Mouse (Mus musculus) embryonic facial prominence, embryonic 15.5 days (tissue): ENCODE data around the gene Cox7b. TPM values are rescaled to one million over a fixed set of nuclear protein-coding genes. Genes with fewer than 3 reads are reported as not detected.
A peak's percentile ranks its signal among the peaks of the same experiment; 100 is the strongest.
"Not testable (repeated sequence)": the region's sequence is repeated elsewhere in the genome, so short reads cannot be mapped to it uniquely, and the experiment has no call there.

Experiments
- ATAC-seq: fragments of 200-750 bp; cut with Nextera tagmentation; 2 replicates; pipeline ENCODE4 v1.8.0; 2017; ENCODE audit warnings: low read depth, moderate TSS enrichment; ENCODE audit not compliant: insufficient number of reproducible peaks, low FRiP score, low TSS enrichment
- H3K27ac ChIP-seq: fragments of 300-500 bp; sonication (generic); replicated peaks from 2 replicates; pipeline ENCODE4 v1.5.1; 2015; ENCODE audit warnings: mild to moderate bottlenecking, inconsistent platforms
- H3K27me3 ChIP-seq: fragments of 300-500 bp; sonication (generic); 2 replicates; pipeline ENCODE4 v1.6.1; 2015; ENCODE audit warnings: inconsistent platforms
- H3K36me3 ChIP-seq: fragments of 300-500 bp; sonication (generic); 2 replicates; pipeline ENCODE4 v1.6.1; 2015; ENCODE audit warnings: mild to moderate bottlenecking, inconsistent platforms
- H3K4me1 ChIP-seq: fragments of 300-500 bp; sonication (generic); 2 replicates; pipeline ENCODE4 v1.6.1; 2015; ENCODE audit warnings: inconsistent platforms
- H3K4me2 ChIP-seq: fragments of 300-500 bp; sonication (generic); replicated peaks from 2 replicates; pipeline ENCODE4 v1.6.1; 2015; ENCODE audit warnings: mild to moderate bottlenecking, inconsistent platforms
- H3K4me3 ChIP-seq: fragments of 300-500 bp; sonication (generic); replicated peaks from 2 replicates; pipeline ENCODE4 v1.5.1; 2015; ENCODE audit warnings: mild to moderate bottlenecking, inconsistent platforms
- H3K9ac ChIP-seq: fragments of 300-500 bp; sonication (generic); 2 replicates; pipeline ENCODE4 v1.6.1; 2015; ENCODE audit warnings: inconsistent platforms
- H3K9me3 ChIP-seq: fragments of 300-500 bp; sonication (generic); replicated peaks from 2 replicates; pipeline ENCODE4 v1.6.1; 2016; ENCODE audit warnings: inconsistent platforms
- WGBS: fragments of 180-500 bp; shearing (Covaris S2); methylation state at CpG from one replicate; pipeline ENCODE4 v1.1.7; 2015; 5-methylcytosine and 5-hydroxymethylcytosine counted together
- polyA plus RNA-seq: library from polyadenylated mRNA; unstranded; fragments of >200 nt; fragmentation: Nextera tagmentation; extraction: Ambion mirVana; gene quantifications from 2 replicates; pipeline ENCODE4 v1.2.1, GENCODE M21; 2015

Gene Cox7b
- 330 and 354 TPM in 2 replicates for polyA plus RNA-seq

DNA sequence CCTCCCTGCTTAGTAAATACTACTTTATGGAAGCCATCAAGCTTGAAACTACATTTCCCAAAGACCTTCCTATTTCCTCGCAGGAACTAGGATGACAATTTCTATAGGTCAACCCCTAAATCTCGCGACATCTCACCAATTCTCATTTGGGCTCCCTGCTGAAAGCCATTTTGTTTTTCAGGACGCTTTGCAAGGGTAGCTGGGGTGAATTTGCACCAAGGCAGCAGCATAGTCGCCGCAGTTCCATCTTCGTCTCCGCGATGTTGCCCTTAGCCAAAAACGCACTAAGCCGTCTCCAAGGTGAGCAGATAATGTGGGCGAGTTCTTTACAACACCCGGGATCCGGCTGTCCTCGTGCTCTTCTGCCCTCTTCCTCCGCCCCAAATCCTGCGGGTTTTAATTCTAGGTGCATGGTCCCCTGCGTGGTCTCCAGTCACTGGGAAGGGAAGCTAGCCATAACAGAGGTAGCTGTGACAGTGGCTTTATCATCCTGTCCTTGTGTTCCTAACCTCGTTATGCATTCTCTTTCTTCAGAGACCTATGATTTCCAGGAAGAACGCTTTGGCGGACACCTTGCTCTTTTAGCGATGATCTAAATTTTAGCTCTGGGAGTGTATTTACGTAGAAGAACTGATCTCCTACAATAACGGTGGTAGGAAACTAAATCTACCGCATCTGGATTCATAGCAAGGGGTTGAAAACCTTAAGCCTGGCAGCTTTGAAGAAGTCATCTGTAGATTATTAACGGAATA lies at the start of gene Cox7b:
Gene Cox7b (plus strand): TSS at position 130 of the 752 bp plus-strand sequence.
- Histone ChIP-seq H3K4me1 (0 out of 2 replicates have a peak, but pooled peaks cover 3% of the 10 kb centered on the region), H3K9me3 (no peaks in the 10 kb centered on the region), H3K27me3 (no peaks in the 10 kb centered on the region), H3K4me3 (peak within 1 kb of the TSS; percentile 60), H3K27ac (peak within 1 kb of the TSS; percentile 91), H3K36me3 (0 out of 2 replicates have a peak, but pooled peaks cover 2% of the 10 kb centered on the region), H3K9ac (peak within 1 kb of the TSS; percentile 37), H3K4me2 (peak within 1 kb of the TSS; percentile 35)
- no peak for ATAC-seq
- 16% methylated on average over 26 of the region's 26 CpGs for WGBS

- Histone ChIP-seq H3K9ac (no peak overlapping the region), H3K36me3 (no peaks in the 10 kb centered on the region), H3K4me1 (no peaks in the 10 kb centered on the region), H3K4me3 (no peak overlapping the region), H3K27ac (no peak overlapping the region), H3K27me3 (no peaks in the 10 kb centered on the region), H3K9me3 (no peaks in the 10 kb centered on the region), H3K4me2 (no peak overlapping the region)
- no peak for ATAC-seq
- 84% methylated on average over 1 of the region's 1 CpGs for WGBS
Measured at GRCm38 (mm10) chrX:106001605-106002004, 13.9 kb upstream of the Cox7b start.

- H3K9ac ChIP-seq = peak overlapping the region; percentile 35
- no peak for ATAC-seq
- WGBS = 9% methylated on average over 3 of the region's 3 CpGs
- no peaks in the 10 kb centered on the region for H3K9me3 ChIP-seq
- no peaks in the 10 kb centered on the region for H3K27me3 ChIP-seq
- peaks cover 5% of the 10 kb centered on the region for H3K4me1 ChIP-seq
- no peaks in the 10 kb centered on the region for H3K36me3 ChIP-seq
- H3K4me2 ChIP-seq = peak overlapping the region; percentile 40
- H3K4me3 ChIP-seq = peak overlapping the region; percentile 62
- no peak overlapping the region for H3K27ac ChIP-seq
Measured at GRCm38 (mm10) chrX:106010762-106011161, 4.7 kb upstream of the Cox7b start.

DNA sequence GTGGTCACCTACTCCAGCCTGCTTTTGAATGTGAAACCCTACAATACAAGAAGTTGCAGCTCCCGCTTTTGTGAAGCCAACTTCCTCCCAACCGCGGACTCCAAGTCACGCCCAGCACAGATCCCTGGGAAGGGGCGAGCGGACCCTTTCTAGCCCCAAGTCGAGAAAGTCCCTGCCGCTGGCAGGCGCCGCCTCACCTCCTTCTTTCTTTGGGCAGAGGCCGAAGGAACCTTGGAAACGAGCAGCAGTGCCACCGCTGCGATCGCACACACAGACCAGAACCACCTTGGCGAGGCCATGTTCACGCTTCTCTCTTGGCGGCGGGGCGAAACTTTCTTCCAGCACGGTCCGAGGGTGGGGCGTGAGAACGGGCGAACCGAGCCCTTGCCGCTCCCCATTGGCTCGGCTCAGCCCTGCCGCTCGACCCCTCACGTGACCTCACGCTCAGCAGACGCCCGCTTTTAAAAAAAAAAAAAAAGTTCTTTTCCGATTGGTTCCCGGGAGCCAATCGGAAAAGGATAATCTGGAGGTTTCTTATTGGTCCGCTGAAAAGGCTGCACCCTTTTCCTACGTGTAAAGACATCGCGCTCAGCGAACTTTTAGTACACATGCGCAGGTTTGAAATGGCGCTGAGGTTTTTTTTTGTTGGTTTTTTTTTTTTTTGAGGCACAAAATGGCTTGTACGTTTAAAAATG lies 3.9 kb upstream of the Cox7b start, which contains the start of gene Magt1:
Gene Magt1 (minus strand): TSS at position 442 of the 695 bp plus-strand sequence.
- peak within 1 kb of the TSS; percentile 35 for H3K9ac ChIP-seq
- peak within 1 kb of the TSS; percentile 93 for H3K27ac ChIP-seq
- peaks cover 5% of the 10 kb centered on the region for H3K4me1 ChIP-seq
- peak within 1 kb of the TSS; percentile 62 for H3K4me3 ChIP-seq
- no peaks in the 10 kb centered on the region for H3K27me3 ChIP-seq
- ATAC-seq = peak; percentile 98
- no peaks in the 10 kb centered on the region for H3K36me3 ChIP-seq
- 18% methylated on average over 45 of the region's 45 CpGs for WGBS
- H3K9me3 ChIP-seq = no peaks in the 10 kb centered on the region
- H3K4me2 ChIP-seq = peak within 1 kb of the TSS; percentile 45

GRCm38 (mm10) chrX:106012559-106012958 lies 2.9 kb upstream of the Cox7b start:
- H3K4me3 ChIP-seq = peak overlapping the region; percentile 29; the same call in 1 of the 2 replicates
- no peaks in the 10 kb centered on the region for H3K36me3 ChIP-seq
- H3K27ac ChIP-seq = peak overlapping the region; percentile 83
- H3K4me2 ChIP-seq = peak overlapping the region; percentile 45
- no peak for ATAC-seq
- H3K9ac ChIP-seq = no peak overlapping the region
- H3K9me3 ChIP-seq = no peaks in the 10 kb centered on the region
- WGBS = 72% methylated on average over 3 of the region's 3 CpGs
- H3K27me3 ChIP-seq = no peaks in the 10 kb centered on the region
- H3K4me1 ChIP-seq = peaks cover 8% of the 10 kb centered on the region

- no peaks in the 10 kb centered on the region for H3K9me3 ChIP-seq
- no peaks in the 10 kb centered on the region for H3K36me3 ChIP-seq
- no peak overlapping the region for H3K4me2 ChIP-seq
- no peak overlapping the region for H3K4me3 ChIP-seq
- 30% methylated on average over 2 of the region's 2 CpGs for whole genome bisulfite sequencing
- ATAC-seq = no peak
- H3K9ac ChIP-seq = no peak overlapping the region
- H3K27me3 ChIP-seq = no peaks in the 10 kb centered on the region
- H3K27ac ChIP-seq = no peak overlapping the region
- peaks cover 8% of the 10 kb centered on the region for H3K4me1 ChIP-seq
Measured at GRCm38 (mm10) chrX:106013217-106013616, 2.3 kb upstream of the Cox7b start.

DNA sequence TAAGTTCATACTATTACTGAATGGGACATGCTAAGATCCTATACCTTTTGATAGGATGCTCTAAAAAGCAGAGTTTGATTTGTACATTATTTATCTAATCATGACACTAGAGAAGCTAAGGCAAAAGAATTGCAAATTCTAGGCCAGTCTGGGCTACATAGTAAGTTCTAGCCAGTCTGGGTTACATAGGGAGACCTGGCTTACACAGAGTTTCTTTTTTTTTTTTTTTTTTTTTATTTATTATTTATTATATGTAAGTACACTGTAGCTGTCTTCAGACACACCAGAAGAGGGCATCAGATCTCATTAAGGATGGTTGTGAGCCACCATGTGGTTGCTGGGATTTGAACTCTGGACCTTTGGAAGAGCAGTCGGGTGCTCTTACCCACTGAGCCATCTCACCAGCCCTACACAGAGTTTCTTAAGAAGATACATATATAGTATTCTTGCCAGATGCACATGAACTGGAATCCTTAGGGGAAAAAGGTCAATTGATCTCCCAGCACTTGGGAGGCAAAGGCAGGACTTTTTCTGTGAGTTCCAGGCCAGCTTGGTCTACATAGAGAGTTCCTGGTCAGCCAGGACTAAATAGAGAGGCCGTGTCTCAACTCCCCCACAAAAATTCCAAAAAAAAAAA lies 641 bp upstream of the Cox7b start:
- H3K27ac ChIP-seq, ATAC-seq, H3K4me3 ChIP-seq, H3K4me1 ChIP-seq, H3K9me3 ChIP-seq, H3K9ac ChIP-seq, H3K27me3 ChIP-seq, H3K36me3 ChIP-seq: not testable (repeated sequence)
- H3K4me2 ChIP-seq = peak overlapping the region; percentile 30; the same call in 1 of the 2 replicates
- 61% methylated on average over 2 of the region's 2 CpGs for WGBS

DNA sequence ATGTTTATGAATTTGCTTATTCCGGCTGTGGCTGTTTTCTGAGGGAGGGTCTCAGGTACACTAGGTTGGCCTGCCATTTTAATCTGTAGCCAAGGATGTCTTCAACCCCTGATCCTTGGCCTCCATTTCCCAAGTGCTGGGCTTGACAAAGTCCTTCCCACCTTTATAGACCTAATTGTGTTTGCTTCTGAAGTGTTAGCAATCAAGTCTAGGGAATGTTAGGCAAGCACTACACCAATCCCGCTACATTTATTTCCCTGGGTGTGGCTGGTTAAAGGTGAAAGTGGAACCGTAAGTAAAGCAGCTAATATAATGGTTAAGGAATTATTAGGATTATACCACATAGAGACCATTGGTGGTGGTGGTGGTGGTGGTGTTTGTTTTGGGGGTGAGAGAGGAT lies 1.6 kb downstream of the Cox7b start:
- Histone ChIP-seq H3K27ac (no peak overlapping the region), H3K4me1 (0 out of 2 replicates have a peak, but pooled peaks cover 3% of the 10 kb centered on the region), H3K4me2 (0 out of 2 replicates have a peak overlapping the region, but pooled peaks have one; percentile 12), H3K36me3 (0 out of 2 replicates have a peak, but pooled peaks cover 2% of the 10 kb centered on the region), H3K9me3 (no peaks in the 10 kb centered on the region), H3K27me3 (no peaks in the 10 kb centered on the region), H3K4me3 (no peak overlapping the region), H3K9ac (no peak overlapping the region)
- WGBS = 73% methylated on average over 3 of the region's 3 CpGs
- no peak for ATAC-seq

DNA sequence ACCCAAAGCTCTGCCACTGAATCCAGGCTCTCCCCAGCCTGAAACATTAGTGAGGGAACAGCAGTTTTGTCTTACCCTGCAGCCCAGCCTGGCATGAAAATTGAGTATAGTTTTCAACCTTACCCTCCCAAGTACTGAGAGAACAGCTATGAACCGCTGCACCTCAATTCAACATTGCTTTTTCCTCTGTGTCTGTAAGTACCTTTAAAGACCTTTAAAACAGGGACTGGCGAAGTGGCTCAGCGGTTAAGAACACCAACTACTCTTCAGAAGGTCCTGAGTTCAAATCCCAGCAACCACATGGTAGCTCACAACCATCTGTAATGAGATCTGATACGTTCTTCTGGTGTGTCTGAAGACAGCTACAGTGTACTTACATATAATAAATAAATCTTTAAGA lies 2.0 kb downstream of the Cox7b start:
- 93% methylated on average over 4 of the region's 4 CpGs for WGBS
- H3K4me2 ChIP-seq = no peak overlapping the region
- H3K9ac ChIP-seq = no peak overlapping the region
- no peak overlapping the region for H3K27ac ChIP-seq
- H3K27me3 ChIP-seq = no peaks in the 10 kb centered on the region
- H3K4me1 ChIP-seq = 0 out of 2 replicates have a peak, but pooled peaks cover 3% of the 10 kb centered on the region
- no peak overlapping the region for H3K4me3 ChIP-seq
- H3K36me3 ChIP-seq = 0 out of 2 replicates have a peak, but pooled peaks cover 2% of the 10 kb centered on the region
- no peak for ATAC-seq
- H3K9me3 ChIP-seq = no peaks in the 10 kb centered on the region

- H3K4me3 ChIP-seq = peak within 1 kb of the TSS; percentile 54
- no peaks in the 10 kb centered on the region for H3K4me1 ChIP-seq
- H3K27ac ChIP-seq = peak within 1 kb of the TSS; percentile 88
- H3K36me3 ChIP-seq = no peaks in the 10 kb centered on the region
- peak; percentile 97 for ATAC-seq
- H3K27me3 ChIP-seq = no peaks in the 10 kb centered on the region
- peak within 1 kb of the TSS; percentile 42 for H3K4me2 ChIP-seq
- H3K9me3 ChIP-seq = no peaks in the 10 kb centered on the region
- peak within 1 kb of the TSS; percentile 55 for H3K9ac ChIP-seq
- 18% methylated on average over 35 of the region's 36 CpGs for WGBS
Measured at GRCm38 (mm10) chrX:106026418-106027342, 11.2 kb downstream of the Cox7b start, which contains the start of gene Atp7a. Atp7a (plus strand) TSS chrX:106027276.
